Mouse (Mus musculus) 416B (cell line): ENCODE measurements around the gene Vmn1r230.

Experiments used
- DNase-seq: peaks from one replicate; pipeline ENCODE4 v3.0.0; 2011; ENCODE audit warnings: low read depth

Vmn1r230 gene

DNA sequence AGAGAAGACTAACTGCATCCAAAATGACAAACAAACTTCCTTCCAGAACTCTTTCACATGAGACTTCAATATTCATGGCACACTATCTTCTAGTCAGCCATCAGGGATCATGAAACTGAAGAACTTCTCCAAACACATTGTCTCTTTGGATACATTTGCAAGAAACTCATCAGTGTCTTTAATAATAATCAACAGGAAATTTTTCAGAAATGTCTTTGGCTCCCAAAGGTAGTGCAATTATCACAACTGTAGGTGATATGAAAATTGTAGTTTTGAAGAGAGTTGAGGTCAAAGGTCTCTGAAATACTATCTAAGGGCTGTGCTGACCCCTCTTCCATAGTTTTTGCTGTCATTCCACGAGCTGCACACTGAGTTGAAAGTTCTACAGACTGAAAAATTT, at the start of gene Vmn1r230:
Vmn1r230 (plus strand) TSS at position 301 of the 400 bp plus-strand sequence.
- no peak for DNase-seq

DNA sequence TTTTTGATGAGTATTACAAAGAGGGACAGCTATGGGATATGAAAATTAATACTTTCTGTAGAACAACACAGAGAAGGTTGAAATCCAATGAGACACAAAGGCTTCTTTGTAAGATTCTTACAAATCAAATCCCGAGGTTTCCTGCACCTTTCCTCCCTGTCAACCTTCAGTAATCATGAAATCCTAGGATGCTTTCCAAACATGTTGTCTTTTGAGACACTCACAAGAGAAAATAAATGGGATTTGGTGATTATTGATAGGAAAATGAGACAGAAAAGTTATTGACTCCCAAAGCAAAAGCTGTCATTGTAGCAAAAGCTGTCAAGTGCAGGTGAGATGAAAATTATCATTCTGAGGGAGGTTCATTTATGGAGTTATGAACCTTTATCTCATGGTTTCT, 29.0 kb upstream of the Vmn1r230 start, which contains the start of gene Vmn1r229:
Vmn1r229 (plus strand) TSS at position 301 of the 400 bp plus-strand sequence.
- no peak for DNase-seq
